Mouse (Mus musculus): ENCODE measurements around the gene Ehbp1l1. TPM values are rescaled to one million over a fixed set of nuclear protein-coding genes. Genes with fewer than 3 reads are reported as not detected.

The Ehbp1l1 gene
- polyA plus RNA-seq, 1 experiment from 2014 or later, result 8.4 TPM

DNA sequence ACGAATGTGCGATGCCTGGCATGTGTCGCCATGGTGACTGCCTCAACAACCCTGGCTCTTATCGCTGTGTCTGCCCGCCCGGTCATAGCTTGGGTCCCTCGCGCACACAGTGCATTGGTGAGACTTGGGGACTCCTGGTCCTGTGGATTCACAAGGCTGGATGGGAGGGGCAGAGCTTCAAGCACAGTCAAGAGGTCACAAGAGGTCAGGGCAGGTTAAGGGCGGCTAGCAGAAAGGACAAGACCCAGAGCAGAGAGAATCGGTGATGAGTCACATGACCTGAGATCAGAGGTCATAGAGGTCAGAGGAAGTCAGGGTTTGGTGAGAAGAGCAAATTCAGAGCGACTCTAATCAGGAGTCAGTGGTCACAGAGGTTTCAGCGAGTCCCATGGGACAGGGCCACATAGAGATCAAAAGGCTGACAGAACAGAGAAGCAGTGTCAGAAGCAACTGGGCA is 20.8 kb upstream of the Ehbp1l1 start:
- Histone ChIP-seq H3K27me3 (ENCODE audit: poor library complexity, severe bottlenecking) (peaks cover 100% of the 10 kb centered on the region), H3K36me3 (replicated peaks) (no peaks in the 10 kb centered on the region), H3K9me3 (no peaks in the 10 kb centered on the region), H3K27ac (no peak overlapping the region), H3K4me1 (peaks cover 58% of the 10 kb centered on the region), H3K4me3 (no peak overlapping the region)
- DNase-seq (ENCODE audit: extremely low spot score, low spot score), result no peak
- WGBS, result 44% methylated on average over 12 of the region's 12 CpGs

DNA sequence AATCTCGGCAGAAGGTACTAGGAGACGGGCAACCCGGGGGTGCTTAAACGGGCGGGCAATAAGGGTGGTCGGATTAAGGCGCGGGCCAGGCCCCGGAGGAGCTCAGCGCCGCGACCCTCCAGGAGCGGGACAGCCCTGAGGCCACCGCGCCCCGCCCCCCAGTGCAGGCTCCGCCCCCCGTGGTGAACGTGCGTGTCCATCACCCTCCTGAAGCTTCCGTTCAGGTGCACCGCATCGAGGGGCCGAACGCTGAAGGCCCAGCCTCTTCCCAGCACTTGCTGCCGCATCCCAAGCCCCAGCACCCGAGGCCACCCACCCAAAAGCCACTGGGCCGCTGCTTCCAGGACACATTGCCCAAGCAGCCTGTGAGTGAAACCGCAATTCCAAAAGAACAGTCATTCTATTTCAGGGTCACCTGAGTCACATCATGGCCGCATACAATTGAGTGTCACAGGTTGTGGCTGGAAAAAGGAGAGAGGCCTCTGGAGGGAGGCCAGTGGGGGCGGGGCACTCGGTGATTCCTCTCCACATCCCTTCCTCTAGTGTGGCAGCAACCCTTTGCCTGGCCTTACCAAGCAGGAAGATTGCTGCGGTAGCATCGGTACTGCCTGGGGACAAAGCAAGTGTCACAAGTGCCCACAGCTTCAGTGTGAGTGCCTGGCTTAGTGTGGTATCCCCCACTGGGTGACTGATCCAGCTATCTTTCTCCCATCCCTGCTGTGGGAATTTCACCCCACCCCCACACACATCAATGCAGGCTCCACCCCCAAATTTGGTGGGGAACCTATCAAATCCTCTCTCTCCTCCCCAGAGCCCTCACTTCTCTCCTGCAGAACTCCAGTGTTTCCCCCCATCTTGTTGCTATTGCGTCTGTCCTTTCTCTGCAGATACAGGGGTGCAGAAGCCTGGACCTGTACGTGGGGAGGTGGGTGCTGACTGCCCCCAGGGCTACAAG is 19.9 kb upstream of the Ehbp1l1 start:
- Histone ChIP-seq H3K27me3 (ENCODE audit: poor library complexity, severe bottlenecking) (peaks cover 100% of the 10 kb centered on the region), H3K9me3 (no peaks in the 10 kb centered on the region), H3K4me1 (peaks cover 58% of the 10 kb centered on the region), H3K27ac (peak overlapping the region; percentile 78), H3K4me3 (peak overlapping the region; percentile 51), H3K36me3 (replicated peaks) (no peaks in the 10 kb centered on the region)
- no peak for DNase-seq (ENCODE audit: extremely low spot score, low spot score)
- 4% methylated on average over 36 of the region's 36 CpGs for whole genome bisulfite sequencing

DNA sequence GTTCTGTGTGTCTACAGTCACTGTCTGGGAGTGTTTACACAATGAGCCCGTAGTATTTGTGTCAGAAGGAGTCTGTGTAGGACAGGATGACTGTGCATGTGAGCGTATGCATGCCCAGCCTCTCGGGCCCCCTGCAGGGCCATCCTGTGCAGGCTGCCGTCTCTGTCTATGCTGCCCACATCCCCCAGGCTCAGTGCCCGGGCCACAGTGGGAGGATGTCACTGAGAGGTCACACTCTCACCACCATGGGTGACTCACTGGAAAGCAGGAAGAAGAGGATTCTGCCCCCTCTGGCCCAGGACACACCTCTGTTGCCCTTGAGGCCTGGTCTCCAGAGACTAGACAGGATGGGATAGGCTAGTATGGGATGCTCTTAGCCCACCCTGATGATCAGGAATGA is 17.5 kb upstream of the Ehbp1l1 start:
- 70% methylated on average over 5 of the region's 5 CpGs for WGBS
- peaks cover 100% of the 10 kb centered on the region for H3K27me3 ChIP-seq (ENCODE audit: poor library complexity, severe bottlenecking)
- H3K9me3 ChIP-seq, result no peaks in the 10 kb centered on the region
- DNase-seq (ENCODE audit: extremely low spot score, low spot score), result no peak
- no peaks in the 10 kb centered on the region for H3K36me3 ChIP-seq (replicated peaks)
- H3K4me1 ChIP-seq, result peaks cover 67% of the 10 kb centered on the region
- no peak overlapping the region for H3K4me3 ChIP-seq
- no peak overlapping the region for H3K27ac ChIP-seq

DNA sequence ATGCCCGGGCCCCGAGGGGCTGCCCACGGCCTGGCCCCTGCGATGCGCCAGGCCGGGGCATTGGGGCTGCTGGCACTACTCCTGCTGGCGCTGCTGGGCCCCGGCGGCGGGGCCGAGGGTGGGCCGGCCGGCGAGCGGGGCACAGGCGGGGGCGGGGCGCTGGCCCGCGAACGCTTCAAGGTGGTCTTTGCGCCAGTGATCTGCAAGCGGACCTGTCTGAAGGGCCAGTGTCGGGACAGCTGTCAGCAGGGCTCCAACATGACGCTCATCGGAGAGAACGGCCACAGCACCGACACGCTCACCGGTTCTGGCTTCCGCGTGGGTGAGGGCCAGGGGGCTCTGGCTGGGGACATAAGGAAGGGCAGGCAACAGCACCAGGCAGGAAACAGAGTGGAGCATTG is 16.1 kb upstream of the Ehbp1l1 start:
- H3K4me1 ChIP-seq, result peaks cover 65% of the 10 kb centered on the region
- H3K9me3 ChIP-seq, result no peaks in the 10 kb centered on the region
- under 1% methylated on average over 32 of the region's 32 CpGs for WGBS
- H3K27me3 ChIP-seq (ENCODE audit: poor library complexity, severe bottlenecking), result peaks cover 90% of the 10 kb centered on the region
- peak; percentile 44 for DNase-seq (ENCODE audit: extremely low spot score, low spot score)
- H3K4me3 ChIP-seq, result peak overlapping the region; percentile 77
- no peaks in the 10 kb centered on the region for H3K36me3 ChIP-seq (replicated peaks)
- H3K27ac ChIP-seq, result peak overlapping the region; percentile 88

DNA sequence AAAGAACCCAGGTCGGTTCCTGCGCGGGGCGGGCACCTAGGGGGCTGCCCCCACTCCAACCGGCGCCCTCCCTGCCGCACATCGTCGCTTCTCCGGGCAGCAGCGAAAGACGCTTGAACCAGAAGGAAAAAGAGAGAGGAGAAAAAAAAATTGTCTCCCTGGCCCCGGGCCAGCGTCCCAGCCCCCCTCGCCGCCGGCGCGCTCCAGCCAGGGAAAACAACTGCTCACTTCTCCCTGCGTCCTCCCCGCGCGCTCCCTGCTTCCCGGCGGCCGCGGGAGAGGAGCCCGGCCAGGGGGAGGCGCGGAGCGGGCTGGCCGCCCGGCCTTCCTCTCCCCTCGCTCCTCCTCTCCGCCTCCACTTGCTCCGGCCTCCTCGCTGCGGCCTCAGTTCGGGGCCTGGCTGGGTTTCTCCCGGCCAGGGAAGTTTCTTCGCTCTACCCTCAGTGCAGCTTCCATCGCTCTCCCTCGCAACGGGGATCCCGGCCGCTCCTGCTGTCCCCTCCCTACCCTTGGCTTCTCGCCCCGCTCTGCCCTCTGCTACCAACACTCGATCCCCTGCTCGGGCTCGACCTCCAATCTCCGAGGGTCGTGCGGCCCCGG is 15.6 kb upstream of the Ehbp1l1 start:
- peak; percentile 54 for DNase-seq (ENCODE audit: extremely low spot score, low spot score)
- Histone ChIP-seq H3K4me3 (peak overlapping the region; percentile 77), H3K4me1 (peaks cover 60% of the 10 kb centered on the region), H3K9me3 (no peaks in the 10 kb centered on the region), H3K36me3 (replicated peaks) (no peaks in the 10 kb centered on the region), H3K27me3 (ENCODE audit: poor library complexity, severe bottlenecking) (peaks cover 89% of the 10 kb centered on the region), H3K27ac (peak overlapping the region; percentile 88)
- 1% methylated on average over 54 of the region's 55 CpGs for WGBS

DNA sequence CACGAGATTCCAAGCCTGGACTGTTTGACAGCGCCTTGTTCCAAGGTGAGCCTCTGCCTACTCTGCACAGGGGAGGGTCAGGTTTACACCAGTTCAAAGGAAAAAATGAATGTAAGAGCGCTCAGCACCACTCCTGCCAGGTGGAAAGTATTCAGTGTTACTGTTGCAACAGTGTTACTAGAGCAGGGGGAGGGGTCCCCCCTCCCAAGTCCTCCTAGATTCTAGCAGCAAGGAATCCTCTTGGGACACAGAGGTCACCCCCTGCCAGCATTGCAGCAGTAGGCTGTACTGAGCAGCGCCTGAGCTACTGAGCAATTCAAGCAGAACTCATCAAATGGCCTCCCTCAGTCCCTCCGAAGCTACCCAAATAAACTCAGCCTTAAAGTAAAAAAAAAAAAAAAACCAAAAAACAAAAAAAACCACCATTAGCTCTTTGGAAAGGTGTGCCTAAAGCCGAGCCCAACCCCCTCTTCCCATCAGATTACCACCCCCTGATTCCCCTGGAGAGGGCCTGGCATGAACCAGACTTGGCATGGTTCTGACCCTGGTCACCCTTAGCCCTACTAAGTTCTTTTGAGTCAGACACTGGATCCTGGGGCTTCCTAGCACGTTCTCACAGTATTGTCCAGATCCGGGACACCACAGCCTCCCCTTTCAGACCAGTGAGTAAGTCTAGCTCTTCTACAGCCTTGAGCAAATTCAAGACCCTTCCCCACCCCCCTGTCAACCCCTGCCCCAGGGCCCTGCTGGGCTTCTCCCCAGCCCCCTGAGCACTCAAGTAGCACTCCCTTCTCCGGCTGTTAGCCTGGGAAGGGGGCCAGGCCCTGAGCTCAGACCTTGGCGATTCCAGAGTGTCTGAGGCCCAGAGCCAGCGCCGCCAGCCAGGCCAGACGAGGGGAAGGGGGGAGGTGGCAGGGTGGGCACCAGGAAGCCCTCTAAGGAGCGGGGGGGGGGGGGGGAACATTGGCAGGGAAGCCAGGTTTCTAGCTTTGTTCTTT is 14.5 kb upstream of the Ehbp1l1 start, which contains the start of gene Ltbp3:
Gene Ltbp3 (plus strand): TSS at position 585 of the 998 bp plus-strand sequence.
- 12% methylated on average over 14 of the region's 14 CpGs for WGBS
- peak within 1 kb of the TSS; percentile 88 for H3K27ac ChIP-seq
- no peak for DNase-seq (ENCODE audit: extremely low spot score, low spot score)
- peaks cover 48% of the 10 kb centered on the region for H3K4me1 ChIP-seq
- H3K9me3 ChIP-seq, result no peaks in the 10 kb centered on the region
- no peaks in the 10 kb centered on the region for H3K36me3 ChIP-seq (replicated peaks)
- peak within 1 kb of the TSS; percentile 77 for H3K4me3 ChIP-seq
- H3K27me3 ChIP-seq (ENCODE audit: poor library complexity, severe bottlenecking), result peaks cover 80% of the 10 kb centered on the region

DNA sequence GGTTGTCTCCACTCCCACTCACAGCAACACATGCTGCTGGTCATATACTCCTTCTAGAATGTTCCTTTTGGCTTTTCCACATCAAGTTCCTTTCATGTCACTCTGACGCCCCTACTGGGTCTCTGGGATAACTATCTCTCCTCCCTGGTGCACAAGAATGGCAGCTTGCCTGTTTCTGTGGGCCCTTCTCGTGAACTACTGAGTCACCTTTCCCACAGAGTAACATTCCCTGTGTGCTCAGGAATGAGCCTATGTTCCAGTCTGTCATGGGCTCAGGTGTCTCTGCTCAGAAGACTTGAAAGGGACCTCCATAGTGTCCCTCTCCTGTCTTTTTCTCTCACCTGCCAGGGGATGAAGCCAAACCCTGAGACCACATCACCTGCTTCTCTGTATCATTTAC is 13.3 kb upstream of the Ehbp1l1 start:
- WGBS, result 57% methylated on average over 2 of the region's 2 CpGs
- Histone ChIP-seq H3K27me3 (ENCODE audit: poor library complexity, severe bottlenecking) (peaks cover 68% of the 10 kb centered on the region), H3K4me3 (no peak overlapping the region), H3K36me3 (replicated peaks) (no peaks in the 10 kb centered on the region), H3K27ac (no peak overlapping the region), H3K4me1 (peaks cover 41% of the 10 kb centered on the region), H3K9me3 (no peaks in the 10 kb centered on the region)
- no peak for DNase-seq (ENCODE audit: extremely low spot score, low spot score)

DNA sequence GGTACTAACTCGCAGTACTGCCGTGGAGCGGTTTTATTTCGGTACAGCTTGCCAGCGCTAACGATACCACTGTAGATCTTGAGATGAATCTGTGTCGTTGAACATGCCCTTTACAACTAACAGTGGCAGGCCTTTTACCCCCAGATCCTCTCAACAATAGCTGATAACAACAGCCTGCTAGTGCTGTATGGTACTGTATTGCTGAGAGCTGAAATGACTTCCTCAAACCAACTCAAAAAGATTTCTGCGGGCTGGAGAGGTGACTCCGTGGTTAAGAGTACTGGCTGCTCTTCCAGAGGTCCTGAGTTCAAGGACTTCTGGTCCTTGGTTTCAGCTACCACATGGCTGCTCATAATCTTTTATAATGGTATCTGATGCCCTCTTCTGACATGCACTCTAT is 8.2 kb upstream of the Ehbp1l1 start:
- WGBS, result 83% methylated on average over 9 of the region's 9 CpGs

DNA sequence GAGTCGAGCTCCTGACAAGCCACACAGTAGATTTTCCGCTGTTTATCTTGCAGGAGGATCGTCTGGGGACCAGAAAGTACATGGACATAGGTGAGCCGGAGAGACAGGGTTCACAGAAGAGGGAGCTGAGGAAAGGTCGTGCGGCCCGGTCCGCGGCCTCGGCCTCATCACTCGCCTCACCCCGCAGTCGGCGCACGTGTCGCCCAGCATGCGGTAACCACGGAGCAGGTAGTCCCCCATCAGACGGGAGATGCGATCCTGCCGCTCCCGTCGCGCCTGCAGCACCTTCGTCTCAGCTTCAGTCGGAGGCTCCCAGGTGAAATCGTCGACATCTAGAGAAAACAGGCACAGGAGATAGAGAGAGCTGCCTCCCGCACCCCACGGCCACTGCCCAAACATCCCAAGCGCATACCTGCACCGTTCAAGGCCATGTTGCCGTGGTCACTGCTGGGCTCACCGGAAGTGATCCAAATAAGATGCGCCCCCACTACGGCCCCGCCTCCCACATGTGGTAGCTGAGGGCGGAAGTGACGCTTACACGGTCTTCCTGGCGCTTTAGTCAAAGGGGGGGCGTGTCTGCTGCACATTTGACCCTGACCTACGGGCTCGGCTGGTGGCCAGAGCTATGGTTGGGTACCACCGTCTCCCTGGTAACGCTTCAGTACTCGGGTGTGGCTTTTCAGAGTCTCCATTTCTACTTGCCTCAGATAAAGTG is 5.3 kb upstream of the Ehbp1l1 start:
- H3K27me3 ChIP-seq (ENCODE audit: poor library complexity, severe bottlenecking), result peaks cover 10% of the 10 kb centered on the region
- no peaks in the 10 kb centered on the region for H3K9me3 ChIP-seq
- H3K4me1 ChIP-seq, result peaks cover 56% of the 10 kb centered on the region
- peak; percentile 98 for DNase-seq (ENCODE audit: extremely low spot score, low spot score)
- H3K36me3 ChIP-seq (replicated peaks), result peaks cover 17% of the 10 kb centered on the region
- WGBS, result under 1% methylated on average over 47 of the region's 47 CpGs
- H3K4me3 ChIP-seq, result peak overlapping the region; percentile 88
- H3K27ac ChIP-seq, result peak overlapping the region; percentile 84

More for the DNA sequence above, 8.2 kb upstream of the Ehbp1l1 start:
- Histone ChIP-seq H3K27ac (no peak overlapping the region), H3K36me3 (replicated peaks) (peaks cover 9% of the 10 kb centered on the region), H3K9me3 (no peaks in the 10 kb centered on the region), H3K4me1 (peaks cover 28% of the 10 kb centered on the region), H3K4me3 (no peak overlapping the region), H3K27me3 (ENCODE audit: poor library complexity, severe bottlenecking) (peaks cover 17% of the 10 kb centered on the region)
- DNase-seq (ENCODE audit: extremely low spot score, low spot score), result no peak

DNA sequence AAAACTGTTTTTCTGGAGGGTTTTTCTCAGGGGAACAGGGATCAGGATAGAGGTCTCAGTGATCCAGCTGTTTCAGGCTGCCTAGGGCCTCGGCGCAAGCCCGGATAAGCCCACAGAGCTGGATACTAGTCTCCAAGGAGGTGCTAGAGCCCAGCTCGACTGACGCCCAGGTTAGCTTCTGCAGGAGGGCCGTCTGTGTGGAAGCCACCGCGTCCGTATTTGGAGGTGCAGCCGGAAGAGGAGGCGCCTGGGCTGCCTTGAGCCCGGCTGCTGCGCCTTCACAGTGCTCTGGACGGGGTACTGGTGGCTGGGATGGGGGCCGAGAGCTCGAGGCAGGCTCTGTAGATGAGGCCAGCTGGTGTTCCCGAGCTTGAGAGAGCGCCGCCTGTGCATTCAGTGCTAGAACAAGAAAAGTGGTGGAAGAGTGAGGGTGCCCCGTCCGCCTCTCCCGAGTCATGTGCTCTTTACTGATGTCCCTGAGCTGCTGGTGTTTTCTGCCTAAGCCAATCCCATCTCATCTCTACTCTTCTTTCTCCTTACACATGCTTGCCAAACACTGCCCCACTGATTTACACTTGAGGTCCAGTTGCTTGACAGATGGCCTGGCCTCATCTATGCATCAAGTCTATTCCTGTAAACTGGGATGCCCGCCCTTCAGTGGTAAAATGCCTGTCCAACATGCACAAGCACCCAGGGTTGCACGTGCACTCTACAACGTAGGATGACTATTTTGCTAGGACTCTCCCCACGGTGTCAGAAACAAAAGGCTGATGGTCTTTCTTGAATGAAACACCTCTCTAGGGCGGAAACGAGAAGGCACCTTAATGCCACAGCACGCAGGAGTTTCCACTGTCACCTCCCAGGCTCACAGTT is 4.4 kb upstream of the Ehbp1l1 start:
- peak overlapping the region; percentile 84 for H3K27ac ChIP-seq
- 77% methylated on average over 29 of the region's 29 CpGs for WGBS

DNA sequence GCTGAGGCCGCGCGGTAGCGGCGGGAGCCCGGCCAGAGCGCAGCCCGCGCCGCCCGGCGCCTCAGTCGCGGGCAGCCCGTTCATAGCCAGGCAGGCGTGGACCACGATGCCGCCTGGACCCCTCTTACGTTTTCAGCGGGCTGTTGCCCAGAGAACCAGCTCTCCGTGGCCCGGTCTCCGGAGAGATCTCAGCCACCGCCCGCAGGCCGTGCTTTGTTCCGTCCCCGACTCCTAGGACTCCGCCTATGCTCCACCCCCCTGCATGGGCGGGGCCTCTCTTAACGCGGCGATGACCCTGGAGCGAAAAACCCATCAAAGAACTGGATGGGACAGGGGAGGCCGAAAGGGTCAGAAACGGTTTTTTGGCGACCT is 3.3 kb upstream of the Ehbp1l1 start, which contains the start of gene Fam89b:
Gene Fam89b (minus strand): TSS at position 210 of the 372 bp plus-strand sequence.
- Histone ChIP-seq H3K27me3 (ENCODE audit: poor library complexity, severe bottlenecking) (peaks cover 17% of the 10 kb centered on the region), H3K9me3 (no peaks in the 10 kb centered on the region), H3K27ac (peak within 1 kb of the TSS; percentile 98), H3K4me3 (peak within 1 kb of the TSS; percentile 88), H3K4me1 (peaks cover 76% of the 10 kb centered on the region), H3K36me3 (replicated peaks) (peaks cover 34% of the 10 kb centered on the region)
- under 1% methylated on average over 37 of the region's 37 CpGs for WGBS
- DNase-seq (ENCODE audit: extremely low spot score, low spot score), result peak; percentile 85

More for the DNA sequence above, 4.4 kb upstream of the Ehbp1l1 start:
- Histone ChIP-seq H3K4me3 (peak overlapping the region; percentile 88), H3K27me3 (ENCODE audit: poor library complexity, severe bottlenecking) (peaks cover 17% of the 10 kb centered on the region), H3K4me1 (peaks cover 65% of the 10 kb centered on the region), H3K36me3 (replicated peaks) (peaks cover 23% of the 10 kb centered on the region), H3K9me3 (no peaks in the 10 kb centered on the region)
- DNase-seq (ENCODE audit: extremely low spot score, low spot score), result no peak

Measured in forebrain, embryonic 10.5 days (tissue).